ENCODE assay signal across 20 mouse cellular contexts in the genomic region with DNA sequence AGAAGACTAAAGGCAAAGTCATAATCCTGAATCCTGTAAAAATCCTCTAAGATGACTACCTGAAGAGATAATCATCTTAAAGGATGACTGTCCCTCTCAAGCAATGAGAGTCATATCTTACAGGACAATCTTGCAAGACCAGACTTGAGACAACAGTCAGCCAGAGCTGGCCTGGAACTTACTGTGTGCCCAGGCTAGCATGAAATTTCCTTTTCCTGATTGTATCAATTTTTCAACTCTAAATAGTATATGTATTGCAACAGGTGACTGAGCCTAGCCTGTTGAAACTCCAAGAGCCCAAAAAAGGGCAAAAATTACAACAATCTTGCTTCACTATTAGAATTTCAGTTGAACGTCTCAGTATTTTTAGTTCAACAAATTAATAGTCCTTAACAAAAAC.
"Had no signal": no experiment of that assay in that cellular context is flagged by ENCODE, and none has a peak within 500 bp of the region (broad histone marks: within the 10 kb centered on the region; RNA-seq: fewer than 3 reads in every experiment).

No protein-coding gene starts in this region.

- DNase-seq: kidney, adult 9 months; kidney, postnatal 14 days; kidney, postnatal 4 days; left cerebral cortex, postnatal 4 days; liver, postnatal 0 days; lung, embryonic 14.5 days; right cerebral cortex, adult 18-20 months; right cerebral cortex, postnatal 14 days; right cerebral cortex, postnatal 4 days; thymus, postnatal 25 days had no signal

- H3K9me3 ChIP-seq: limb, embryonic 12.5 days; limb, embryonic 15.5 days; midbrain, embryonic 12.5 days; stomach, embryonic 15.5 days had no signal

- H3K4me2 ChIP-seq: limb, embryonic 12.5 days; limb, embryonic 15.5 days; liver, embryonic 11.5 days; lung, embryonic 14.5 days; midbrain, embryonic 12.5 days; stomach, embryonic 15.5 days had no signal

- H3K4me3 ChIP-seq: limb, embryonic 12.5 days; limb, embryonic 15.5 days; midbrain, embryonic 12.5 days; myocyte; stomach, embryonic 15.5 days had no signal

- H3K27me3 ChIP-seq: limb, embryonic 12.5 days; limb, embryonic 15.5 days; midbrain, embryonic 12.5 days; stomach, embryonic 15.5 days had no signal

- H3K4me1 ChIP-seq: limb, embryonic 12.5 days; limb, embryonic 15.5 days; midbrain, embryonic 12.5 days; stomach, embryonic 15.5 days had no signal

- H3K27ac ChIP-seq: limb, embryonic 12.5 days; limb, embryonic 15.5 days; liver, embryonic 14.5 days; macrophage; midbrain, embryonic 12.5 days; stomach, embryonic 15.5 days had no signal

- ATAC-seq: liver, postnatal 0 days; lung, postnatal 0 days; midbrain, embryonic 16.5 days had no signal

- H3K9ac ChIP-seq: limb, embryonic 12.5 days; limb, embryonic 15.5 days; liver, embryonic 14.5 days; liver, postnatal 0 days; lung, embryonic 14.5 days; midbrain, embryonic 12.5 days; stomach, embryonic 15.5 days had no signal
